Mouse (Mus musculus) midbrain, embryonic 15.5 days (tissue): Measurements from ENCODE around the gene Hao2. TPM values are rescaled to one million over a fixed set of nuclear protein-coding genes. Genes with fewer than 3 reads are reported as not detected.
A peak's percentile ranks its signal among the peaks of the same experiment; 100 is the strongest.

Source experiments
- ATAC-seq: fragments of 200-750 bp; cut with Nextera tagmentation; replicated peaks from 2 replicates; pipeline ENCODE4 v1.8.0; 2017; ENCODE audit warnings: moderate TSS enrichment
- H3K27ac ChIP-seq: fragments of 300-500 bp; sonication (generic); 2 replicates; pipeline ENCODE4 v1.5.1; 2015; ENCODE audit warnings: mild to moderate bottlenecking, inconsistent platforms
- H3K27me3 ChIP-seq: fragments of 300-500 bp; sonication (generic); replicated peaks from 2 replicates; pipeline ENCODE4 v1.6.1; 2015; ENCODE audit warnings: inconsistent platforms
- H3K36me3 ChIP-seq: fragments of 300-500 bp; sonication (generic); replicated peaks from 2 replicates; pipeline ENCODE4 v1.6.1; 2015; ENCODE audit warnings: inconsistent platforms
- H3K4me1 ChIP-seq: fragments of 300-500 bp; sonication (generic); 2 replicates; pipeline ENCODE4 v1.6.1; 2015; ENCODE audit warnings: inconsistent platforms
- H3K4me2 ChIP-seq: fragments of 300-500 bp; sonication (generic); 2 replicates; pipeline ENCODE4 v1.6.1; 2015; ENCODE audit warnings: inconsistent platforms, mild to moderate bottlenecking, moderate library complexity
- H3K4me3 ChIP-seq: fragments of 300-500 bp; sonication (generic); 2 replicates; pipeline ENCODE4 v1.5.1; 2015; ENCODE audit warnings: mild to moderate bottlenecking, inconsistent platforms
- H3K9ac ChIP-seq: fragments of 300-500 bp; sonication (generic); 2 replicates; pipeline ENCODE4 v1.6.1; 2015; ENCODE audit warnings: mild to moderate bottlenecking, inconsistent platforms
- H3K9me3 ChIP-seq: fragments of 300-500 bp; sonication (generic); 2 replicates; pipeline ENCODE4 v1.6.1; 2016; ENCODE audit warnings: inconsistent platforms
- WGBS: fragments of 180-500 bp; shearing (Covaris S2); methylation state at CpG from one replicate; pipeline ENCODE4 v1.1.7; 2015; ENCODE audit warnings: mixed read lengths; 5-methylcytosine and 5-hydroxymethylcytosine counted together
- polyA plus RNA-seq: library from polyadenylated mRNA; unstranded; fragments of >200 nt; fragmentation: Nextera tagmentation; extraction: Ambion mirVana; gene quantifications from 2 replicates; pipeline ENCODE4 v1.2.1, GENCODE M21; 2015

Gene Hao2
- polyA plus RNA-seq, 1 experiment from 2014 or later = not detected

DNA sequence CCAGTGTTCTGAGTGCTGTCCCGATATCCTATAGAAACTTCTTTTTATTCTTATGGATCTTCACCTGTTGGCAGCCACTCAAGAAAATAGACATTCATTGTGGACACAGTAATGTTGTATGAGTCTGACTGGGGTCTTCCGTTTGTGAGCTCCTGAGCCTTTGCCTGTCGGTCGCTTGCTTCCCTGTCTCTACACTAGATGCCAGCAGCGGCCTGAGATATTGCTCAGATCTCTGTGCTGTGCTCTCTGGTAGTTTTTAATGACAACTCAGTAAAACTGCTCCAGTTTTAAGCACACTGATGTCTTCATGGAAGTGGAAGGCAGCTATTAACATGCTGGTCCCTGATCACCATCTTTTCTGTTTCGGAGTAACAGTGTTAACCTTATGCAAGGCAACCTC, 20.6 kb upstream of the Hao2 start:
- Histone ChIP-seq H3K27ac (no peak overlapping the region), H3K4me2 (no peak overlapping the region), H3K9me3 (no peaks in the 10 kb centered on the region), H3K27me3 (no peaks in the 10 kb centered on the region), H3K36me3 (no peaks in the 10 kb centered on the region), H3K9ac (no peak overlapping the region), H3K4me3 (no peak overlapping the region), H3K4me1 (no peaks in the 10 kb centered on the region)
- WGBS = 77% methylated on average over 6 of the region's 6 CpGs
- no peak for ATAC-seq

DNA sequence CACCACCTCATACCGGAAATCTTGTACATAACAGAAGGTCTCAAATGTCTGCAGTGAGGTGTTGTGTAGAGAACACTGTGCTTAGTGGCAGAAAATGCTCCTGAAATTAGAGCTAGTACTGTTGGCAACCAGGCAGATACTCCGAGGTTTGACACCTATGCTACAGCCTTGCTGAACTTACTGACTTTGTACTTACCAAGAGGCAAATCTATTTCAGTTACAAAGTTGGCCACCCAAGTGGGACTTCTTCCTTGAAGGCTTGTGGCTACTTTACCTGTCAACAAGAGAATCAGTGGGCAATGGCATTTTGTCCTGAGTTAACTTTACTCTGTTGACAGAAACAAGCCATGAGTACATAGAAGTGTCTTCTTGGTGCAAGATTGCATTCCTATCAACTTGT, 4.6 kb upstream of the Hao2 start:
- H3K27ac ChIP-seq = no peak overlapping the region
- no peaks in the 10 kb centered on the region for H3K27me3 ChIP-seq
- no peak for ATAC-seq
- no peak overlapping the region for H3K9ac ChIP-seq
- WGBS = 96% methylated on average over 2 of the region's 2 CpGs
- no peaks in the 10 kb centered on the region for H3K36me3 ChIP-seq
- H3K9me3 ChIP-seq = no peaks in the 10 kb centered on the region
- H3K4me2 ChIP-seq = no peak overlapping the region
- no peak overlapping the region for H3K4me3 ChIP-seq
- no peaks in the 10 kb centered on the region for H3K4me1 ChIP-seq

DNA sequence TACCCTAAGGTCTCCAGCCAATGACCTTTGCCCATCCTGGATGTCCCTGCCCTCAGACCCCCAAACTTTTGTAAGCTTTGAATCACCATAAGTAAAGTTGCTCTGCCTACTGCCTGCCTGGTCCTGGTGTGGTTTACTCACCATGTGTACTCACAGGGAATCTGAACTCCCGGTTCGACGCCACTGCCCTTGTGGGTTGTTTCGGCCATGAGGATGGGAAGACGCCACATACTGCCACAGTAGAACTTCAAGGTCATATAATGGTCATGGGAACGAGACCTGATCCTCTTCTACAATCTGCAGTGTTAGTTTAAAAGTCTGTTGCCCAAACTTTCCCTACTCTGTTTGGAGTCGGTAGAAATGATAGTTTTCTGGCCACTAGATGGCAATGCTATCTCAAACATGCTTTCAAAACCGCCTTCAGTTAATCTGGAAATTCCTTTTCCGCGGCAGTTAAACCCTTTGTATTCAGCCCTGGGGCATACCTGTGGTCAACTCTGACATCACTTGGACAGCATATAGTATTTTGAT, 2.1 kb upstream of the Hao2 start:
- Histone ChIP-seq H3K27me3 (no peaks in the 10 kb centered on the region), H3K4me1 (no peaks in the 10 kb centered on the region), H3K9ac (no peak overlapping the region), H3K4me3 (no peak overlapping the region), H3K9me3 (no peaks in the 10 kb centered on the region), H3K36me3 (no peaks in the 10 kb centered on the region), H3K27ac (no peak overlapping the region), H3K4me2 (0 out of 2 replicates have a peak overlapping the region, but pooled peaks have one; percentile 29)
- ATAC-seq = peak; percentile 91
- WGBS = 46% methylated on average over 10 of the region's 10 CpGs

DNA sequence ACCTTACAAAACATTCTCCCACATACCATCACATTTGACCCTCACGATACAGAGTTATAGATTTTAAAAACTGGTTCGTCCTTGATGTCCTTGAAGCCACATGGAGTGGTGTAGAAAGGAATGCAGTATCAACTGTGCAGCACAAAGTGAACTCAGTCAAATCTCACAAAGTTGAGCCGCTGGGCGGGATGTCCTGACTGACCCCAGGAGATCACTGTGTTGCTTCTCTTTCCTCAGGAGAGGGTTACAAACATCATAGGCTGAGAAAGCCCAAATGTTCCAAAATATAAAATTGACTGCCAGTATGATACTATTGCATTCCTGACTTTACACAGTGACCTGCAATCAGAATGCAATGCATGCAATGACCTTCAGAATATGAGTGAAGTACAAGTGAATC, 2.6 kb downstream of the Hao2 start:
- no peak overlapping the region for H3K27ac ChIP-seq
- H3K36me3 ChIP-seq = no peaks in the 10 kb centered on the region
- H3K4me3 ChIP-seq = no peak overlapping the region
- no peak overlapping the region for H3K4me2 ChIP-seq
- ATAC-seq = no peak
- no peak overlapping the region for H3K9ac ChIP-seq
- H3K27me3 ChIP-seq = no peaks in the 10 kb centered on the region
- WGBS = 87% methylated on average over 4 of the region's 4 CpGs
- no peaks in the 10 kb centered on the region for H3K4me1 ChIP-seq
- H3K9me3 ChIP-seq = no peaks in the 10 kb centered on the region

DNA sequence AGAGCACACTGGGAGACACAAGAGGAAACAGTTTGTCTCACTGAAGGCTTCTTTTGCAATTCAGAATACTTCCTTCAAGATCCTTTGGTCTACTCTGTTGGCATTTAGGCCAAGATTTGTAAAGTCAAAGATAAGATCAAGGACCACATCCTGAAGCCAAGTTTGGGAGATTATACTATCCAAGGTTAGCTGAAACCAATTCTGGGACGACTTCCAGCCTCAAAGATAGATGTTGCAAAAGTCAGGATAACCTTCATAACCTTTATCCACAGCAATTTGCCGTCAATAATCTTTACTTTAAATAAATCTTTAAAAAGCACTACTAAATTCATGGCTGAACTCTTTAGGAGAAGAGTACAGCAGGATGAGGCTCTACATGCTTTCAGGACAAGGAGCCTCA, 4.8 kb downstream of the Hao2 start:
- H3K27me3 ChIP-seq = no peaks in the 10 kb centered on the region
- no peak overlapping the region for H3K4me3 ChIP-seq
- H3K4me1 ChIP-seq = no peaks in the 10 kb centered on the region
- no peak overlapping the region for H3K9ac ChIP-seq
- H3K9me3 ChIP-seq = no peaks in the 10 kb centered on the region
- no peak for ATAC-seq
- no peak overlapping the region for H3K27ac ChIP-seq
- 73% methylated on average over 2 of the region's 2 CpGs for WGBS
- no peaks in the 10 kb centered on the region for H3K36me3 ChIP-seq
- no peak overlapping the region for H3K4me2 ChIP-seq

DNA sequence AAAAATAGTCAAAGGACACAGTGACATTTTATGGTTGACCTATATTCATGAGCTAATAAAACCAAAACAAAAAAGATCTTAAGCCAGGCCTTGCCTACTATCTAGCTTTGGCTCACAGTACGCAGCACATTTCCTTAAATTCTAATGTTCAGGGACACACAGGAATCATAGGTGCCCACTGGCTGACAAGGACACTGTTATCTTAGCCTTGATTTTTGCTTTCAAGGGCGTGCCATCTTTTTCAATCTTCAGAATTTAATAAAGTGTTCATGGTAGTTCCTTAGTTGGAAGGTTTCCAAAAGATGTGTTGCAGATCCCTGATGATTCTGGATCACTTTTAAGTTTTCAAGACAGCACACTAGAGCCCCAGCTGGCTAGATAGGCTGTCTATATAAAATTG, 12.2 kb downstream of the Hao2 start:
- Histone ChIP-seq H3K9ac (no peak overlapping the region), H3K36me3 (no peaks in the 10 kb centered on the region), H3K4me1 (no peaks in the 10 kb centered on the region), H3K27ac (no peak overlapping the region), H3K4me2 (no peak overlapping the region), H3K27me3 (no peaks in the 10 kb centered on the region), H3K4me3 (no peak overlapping the region), H3K9me3 (no peaks in the 10 kb centered on the region)
- 89% methylated on average over 2 of the region's 2 CpGs for WGBS
- no peak for ATAC-seq

DNA sequence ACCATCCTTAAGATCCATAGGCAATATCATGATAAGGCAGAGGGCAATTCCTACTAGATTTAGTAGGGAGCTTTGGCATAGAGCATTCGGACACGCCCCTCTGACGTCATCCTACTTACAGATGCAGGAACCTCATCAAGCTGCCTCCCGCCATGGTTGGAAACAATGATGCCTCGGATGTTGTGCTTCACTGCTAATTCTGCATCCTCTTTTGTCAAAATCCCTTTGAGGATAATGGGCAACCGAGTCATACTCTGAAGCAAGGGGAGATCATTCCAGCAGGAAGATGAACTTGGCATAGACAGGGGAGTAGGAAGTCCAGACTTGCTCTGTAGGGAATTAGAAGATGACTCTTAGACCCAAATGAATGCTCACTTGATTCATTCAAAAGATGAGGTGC, 12.8 kb downstream of the Hao2 start:
- H3K9ac ChIP-seq = no peak overlapping the region
- H3K36me3 ChIP-seq = no peaks in the 10 kb centered on the region
- no peaks in the 10 kb centered on the region for H3K4me1 ChIP-seq
- no peak overlapping the region for H3K4me2 ChIP-seq
- whole genome bisulfite sequencing = 74% methylated on average over 6 of the region's 6 CpGs
- H3K27me3 ChIP-seq = no peaks in the 10 kb centered on the region
- H3K9me3 ChIP-seq = no peaks in the 10 kb centered on the region
- no peak overlapping the region for H3K27ac ChIP-seq
- H3K4me3 ChIP-seq = no peak overlapping the region
- ATAC-seq = no peak

DNA sequence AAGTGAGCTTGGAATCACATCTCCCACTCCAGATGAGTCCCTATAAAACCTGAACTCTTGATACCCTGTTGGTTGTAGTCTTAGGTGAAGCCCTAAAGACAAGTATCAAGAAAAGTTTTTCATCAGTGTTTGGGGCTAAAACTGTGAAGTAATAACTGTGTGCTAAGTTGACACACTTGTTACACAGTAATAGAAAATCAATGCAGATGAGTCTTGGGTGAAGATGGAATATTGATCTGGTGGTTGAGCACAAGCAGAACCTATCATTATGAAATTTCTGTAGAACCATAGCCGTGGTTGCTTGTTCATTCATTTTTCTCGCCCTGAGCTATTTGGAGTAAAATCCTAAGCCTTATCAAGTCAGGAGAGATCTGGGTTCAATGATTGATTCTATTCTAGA, 24.8 kb downstream of the Hao2 start:
- no peak overlapping the region for H3K4me2 ChIP-seq
- WGBS = 85% methylated on average over 2 of the region's 2 CpGs

DNA sequence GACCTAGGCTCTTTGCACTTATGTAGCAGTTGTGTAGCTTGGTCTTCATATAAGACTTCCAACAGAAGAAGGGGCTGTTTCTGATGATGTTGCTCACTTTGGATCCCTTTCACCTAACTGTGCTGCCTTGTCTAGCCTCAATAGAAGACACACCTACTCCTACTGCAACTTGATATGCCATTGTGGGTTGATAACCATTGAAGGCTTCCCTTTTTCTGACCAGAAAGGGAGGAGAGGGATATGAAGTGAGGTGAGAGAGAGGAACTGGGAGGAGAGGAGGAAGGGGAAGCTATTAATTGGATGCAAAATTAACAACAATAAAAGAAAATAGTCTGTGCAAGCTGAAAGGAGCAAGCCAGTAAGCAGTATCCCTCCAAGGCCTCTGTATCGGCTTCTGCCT, 30.2 kb downstream of the Hao2 start:
- H3K9ac ChIP-seq = no peak overlapping the region
- no peak overlapping the region for H3K27ac ChIP-seq
- no peak overlapping the region for H3K4me3 ChIP-seq
- H3K9me3 ChIP-seq = no peaks in the 10 kb centered on the region
- no peaks in the 10 kb centered on the region for H3K36me3 ChIP-seq
- no peak overlapping the region for H3K4me2 ChIP-seq
- ATAC-seq = no peak
- no peaks in the 10 kb centered on the region for H3K4me1 ChIP-seq
- H3K27me3 ChIP-seq = no peaks in the 10 kb centered on the region
- WGBS = 93% methylated on average over 1 of the region's 1 CpGs

More for the DNA sequence above, 24.8 kb downstream of the Hao2 start:
- no peaks in the 10 kb centered on the region for H3K9me3 ChIP-seq
- no peaks in the 10 kb centered on the region for H3K36me3 ChIP-seq
- H3K27ac ChIP-seq = no peak overlapping the region
- H3K4me1 ChIP-seq = no peaks in the 10 kb centered on the region
- no peak overlapping the region for H3K4me3 ChIP-seq
- H3K27me3 ChIP-seq = no peaks in the 10 kb centered on the region
- no peak overlapping the region for H3K9ac ChIP-seq
- ATAC-seq = no peak

DNA sequence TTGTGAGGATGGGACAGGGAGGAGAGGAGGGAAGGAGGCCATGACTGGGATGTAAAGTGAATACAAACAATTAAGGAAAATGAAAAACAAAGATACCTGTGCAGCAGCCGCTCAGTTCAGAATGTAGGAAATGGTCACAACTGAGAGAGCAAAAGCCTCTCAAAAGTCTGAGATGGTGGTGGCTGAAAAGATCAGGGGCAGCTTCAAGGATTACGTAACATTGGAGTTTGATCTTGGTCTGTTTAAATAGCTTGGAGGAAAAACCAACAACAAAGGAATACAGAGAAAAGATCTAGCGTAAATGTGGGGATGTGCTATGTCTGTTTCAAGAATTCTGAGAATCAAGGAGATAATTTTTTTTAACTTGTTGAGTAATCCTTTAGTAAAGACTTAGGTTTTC, 33.5 kb downstream of the Hao2 start, which contains the start of gene Hsd3b1:
Hsd3b1 (minus strand) TSS at position 219 of the 400 bp plus-strand sequence.
- H3K4me2 ChIP-seq = no peak within 1 kb of the TSS
- 91% methylated on average over 3 of the region's 3 CpGs for WGBS
- H3K4me1 ChIP-seq = no peaks in the 10 kb centered on the region
- no peak within 1 kb of the TSS for H3K4me3 ChIP-seq
- no peaks in the 10 kb centered on the region for H3K27me3 ChIP-seq
- no peak within 1 kb of the TSS for H3K27ac ChIP-seq
- no peak within 1 kb of the TSS for H3K9ac ChIP-seq
- ATAC-seq = no peak
- H3K36me3 ChIP-seq = no peaks in the 10 kb centered on the region
- H3K9me3 ChIP-seq = no peaks in the 10 kb centered on the region

DNA sequence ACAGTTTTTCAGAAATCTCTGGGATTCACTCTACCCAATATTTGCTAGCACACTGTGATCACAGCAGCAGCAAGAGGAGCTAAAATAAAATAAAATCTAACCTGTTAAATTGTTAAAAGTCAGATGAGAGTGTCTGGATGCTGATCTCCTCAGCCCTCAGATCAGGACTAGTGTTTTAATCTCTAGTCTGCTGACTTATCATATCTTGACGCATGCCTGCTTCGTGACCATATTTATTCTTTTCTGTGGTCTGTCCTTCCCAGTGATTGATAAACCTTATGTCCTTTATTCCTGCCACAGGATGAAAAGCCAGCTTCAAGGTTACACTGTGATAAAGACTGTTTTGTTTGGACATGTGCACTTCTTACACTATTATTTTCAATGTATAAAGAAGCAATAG, 35.0 kb downstream of the Hao2 start:
- no peak overlapping the region for H3K9ac ChIP-seq
- WGBS = 91% methylated on average over 2 of the region's 2 CpGs
- no peak for ATAC-seq
- no peaks in the 10 kb centered on the region for H3K27me3 ChIP-seq
- no peaks in the 10 kb centered on the region for H3K4me1 ChIP-seq
- no peak overlapping the region for H3K4me2 ChIP-seq
- H3K36me3 ChIP-seq = no peaks in the 10 kb centered on the region
- H3K27ac ChIP-seq = no peak overlapping the region
- no peaks in the 10 kb centered on the region for H3K9me3 ChIP-seq
- no peak overlapping the region for H3K4me3 ChIP-seq

DNA sequence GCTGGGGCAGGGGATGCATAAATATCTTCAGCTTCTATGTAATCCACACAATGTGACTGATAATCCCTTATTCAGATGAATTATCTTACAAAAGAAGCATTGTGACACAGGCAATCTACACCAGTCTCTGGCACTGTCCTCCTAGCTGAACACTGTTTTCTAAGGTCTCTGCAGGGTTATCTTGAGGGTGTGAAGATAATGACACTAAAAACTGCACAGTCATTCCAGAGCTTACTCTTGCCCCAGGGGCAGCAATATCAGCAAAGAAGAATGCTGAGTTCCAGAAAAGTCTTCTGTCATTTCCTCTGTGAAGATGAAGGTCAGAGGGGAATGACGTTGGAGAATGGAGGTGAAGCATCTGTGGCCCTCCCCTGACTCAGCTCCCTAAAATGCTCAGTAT, 36.1 kb downstream of the Hao2 start:
- H3K4me1 ChIP-seq = no peaks in the 10 kb centered on the region
- H3K27ac ChIP-seq = no peak overlapping the region
- no peak overlapping the region for H3K4me3 ChIP-seq
- no peak for ATAC-seq
- H3K4me2 ChIP-seq = no peak overlapping the region
- no peak overlapping the region for H3K9ac ChIP-seq
- WGBS = 76% methylated on average over 1 of the region's 1 CpGs
- no peaks in the 10 kb centered on the region for H3K27me3 ChIP-seq
- no peaks in the 10 kb centered on the region for H3K36me3 ChIP-seq
- no peaks in the 10 kb centered on the region for H3K9me3 ChIP-seq

DNA sequence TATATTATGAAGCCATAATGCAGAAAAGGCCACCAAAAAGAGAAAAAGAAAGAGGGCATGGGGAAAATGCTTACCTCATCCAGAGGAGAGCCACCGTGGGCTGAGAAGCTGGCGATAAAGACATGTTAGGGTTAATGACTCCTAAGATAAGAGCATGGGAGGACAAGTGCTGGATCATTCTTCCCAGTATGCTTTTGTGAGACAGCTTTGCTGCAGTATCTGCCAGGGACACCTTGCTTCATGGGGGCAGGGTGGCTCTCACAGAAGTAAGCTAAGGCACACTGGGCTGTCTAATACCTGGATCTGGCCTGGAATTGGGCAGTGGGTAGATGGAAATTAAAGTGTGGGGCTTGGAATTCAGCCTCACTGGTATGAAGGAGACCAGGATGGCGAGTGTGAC, 37.9 kb downstream of the Hao2 start:
- 84% methylated on average over 3 of the region's 3 CpGs for WGBS
- no peaks in the 10 kb centered on the region for H3K27me3 ChIP-seq
- ATAC-seq = no peak
- H3K36me3 ChIP-seq = no peaks in the 10 kb centered on the region
- no peak overlapping the region for H3K9ac ChIP-seq
- H3K4me1 ChIP-seq = no peaks in the 10 kb centered on the region
- no peak overlapping the region for H3K4me2 ChIP-seq
- H3K4me3 ChIP-seq = no peak overlapping the region
- H3K9me3 ChIP-seq = no peaks in the 10 kb centered on the region
- H3K27ac ChIP-seq = no peak overlapping the region
